Mouse (Mus musculus): ENCODE measurements at regions not wholly inside any gene's neighbourhood (a gene's known extent, or its start where the extent isn't known, plus 50 kb on each side); places are given as distances from the start of the nearest gene placed in this dataset.

- no peak for DNase-seq (ENCODE audit: low read depth, low spot score)
Measured at GRCm38 (mm10) chr1:90398396-90398975, 194.7 kb downstream of the Ackr3 start.

GRCm38 (mm10) chr1:90403057-90403456 is 199.3 kb downstream of the Ackr3 start:
- DNase-seq (ENCODE audit: low read depth, low spot score), result no peak

- DNase-seq (ENCODE audit: low read depth, low spot score), result no peak
Measured at GRCm38 (mm10) chr1:90404717-90405487, 197.9 kb upstream of the Cops8 start.

- DNase-seq (ENCODE audit: low read depth, low spot score), result no peak
Measured at GRCm38 (mm10) chr1:90406663-90407062, 196.1 kb upstream of the Cops8 start.

- DNase-seq (ENCODE audit: low read depth, low spot score), result no peak
Measured at GRCm38 (mm10) chr1:90408504-90409215, 194.1 kb upstream of the Cops8 start.

- DNase-seq (ENCODE audit: low read depth, low spot score), result no peak
Measured at GRCm38 (mm10) chr1:90409236-90409635, 193.5 kb upstream of the Cops8 start.

- no peak for DNase-seq (ENCODE audit: low read depth, low spot score)
Measured at GRCm38 (mm10) chr1:90412511-90413045, 190.2 kb upstream of the Cops8 start.

- DNase-seq (ENCODE audit: low read depth, low spot score), result no peak
Measured at GRCm38 (mm10) chr1:90414751-90415150, 188.0 kb upstream of the Cops8 start.

- DNase-seq (ENCODE audit: low read depth, low spot score), result no peak
Measured at GRCm38 (mm10) chr1:90424066-90424821, 178.5 kb upstream of the Cops8 start.

GRCm38 (mm10) chr1:90428334-90428733 is 174.4 kb upstream of the Cops8 start:
- no peak for DNase-seq (ENCODE audit: low read depth, low spot score)

GRCm38 (mm10) chr1:90428774-90429173 is 174.0 kb upstream of the Cops8 start:
- DNase-seq (ENCODE audit: low read depth, low spot score), result no peak

GRCm38 (mm10) chr1:90430480-90430879 is 172.3 kb upstream of the Cops8 start:
- DNase-seq (ENCODE audit: low read depth, low spot score), result no peak

- DNase-seq (ENCODE audit: low read depth, low spot score), result no peak
Measured at GRCm38 (mm10) chr1:90431783-90432182, 171.0 kb upstream of the Cops8 start.

- no peak for DNase-seq (ENCODE audit: low read depth, low spot score)
Measured at GRCm38 (mm10) chr1:90433911-90434310, 168.9 kb upstream of the Cops8 start.

- no peak for DNase-seq (ENCODE audit: low read depth, low spot score)
Measured at GRCm38 (mm10) chr1:90440638-90441037, 162.1 kb upstream of the Cops8 start.

- DNase-seq (ENCODE audit: low read depth, low spot score), result no peak
Measured at GRCm38 (mm10) chr1:90441134-90441868, 161.5 kb upstream of the Cops8 start.

GRCm38 (mm10) chr1:90442250-90443240 is 160.2 kb upstream of the Cops8 start:
- no peak for DNase-seq (ENCODE audit: low read depth, low spot score)

- DNase-seq (ENCODE audit: low read depth, low spot score), result no peak
Measured at GRCm38 (mm10) chr1:90449571-90450226, 153.1 kb upstream of the Cops8 start.

GRCm38 (mm10) chr1:90451942-90452557 is 150.7 kb upstream of the Cops8 start:
- DNase-seq (ENCODE audit: low read depth, low spot score), result no peak
